Mouse (Mus musculus) frontal cortex, adult (tissue): ENCODE measurements around the gene Cyp2w1.

Experiments
- ATAC-seq: cut with Nextera tagmentation; 2 replicates; pipeline ENCODE4 v1.9.2; 2017; ENCODE audit warnings: mild to moderate bottlenecking, moderate library complexity, mixed read lengths; ENCODE audit not compliant: low TSS enrichment

The Cyp2w1 gene

GRCm38 (mm10) chr5:139364911-139365571 is 12.6 kb downstream of the Cyp2w1 start:
- ATAC-seq = 0 out of 2 replicates have a peak, but pooled peaks have one; percentile 14

GRCm38 (mm10) chr5:139365827-139366226 is 13.4 kb downstream of the Cyp2w1 start:
- no peak for ATAC-seq

- ATAC-seq = no peak
Measured at GRCm38 (mm10) chr5:139366484-139366883, 14.1 kb downstream of the Cyp2w1 start.

GRCm38 (mm10) chr5:139367884-139368458 is 15.6 kb downstream of the Cyp2w1 start:
- peak; percentile 14; the same call in 1 of the 2 replicates for ATAC-seq

- no peak for ATAC-seq
Measured at GRCm38 (mm10) chr5:139368638-139369320, 16.4 kb downstream of the Cyp2w1 start.

- ATAC-seq = no peak
Measured at GRCm38 (mm10) chr5:139370336-139370735, 17.9 kb downstream of the Cyp2w1 start.

- ATAC-seq = no peak
Measured at GRCm38 (mm10) chr5:139371118-139371517, 18.7 kb downstream of the Cyp2w1 start.

GRCm38 (mm10) chr5:139371631-139372401 is 19.4 kb downstream of the Cyp2w1 start:
- ATAC-seq = peak; percentile 77

GRCm38 (mm10) chr5:139373126-139373525 is 20.7 kb downstream of the Cyp2w1 start:
- no peak for ATAC-seq

- ATAC-seq = no peak
Measured at GRCm38 (mm10) chr5:139373889-139374444, 21.6 kb downstream of the Cyp2w1 start.

- no peak for ATAC-seq
Measured at GRCm38 (mm10) chr5:139374841-139375240, 22.4 kb downstream of the Cyp2w1 start.

- no peak for ATAC-seq
Measured at GRCm38 (mm10) chr5:139377468-139378270, 25.3 kb downstream of the Cyp2w1 start, which contains the start of gene Gpr146. Gene Gpr146 (plus strand): TSS chr5:139377697.

- ATAC-seq = no peak
Measured at GRCm38 (mm10) chr5:139378271-139378556, 25.8 kb downstream of the Cyp2w1 start.

GRCm38 (mm10) chr5:139378986-139379629 is 26.7 kb downstream of the Cyp2w1 start:
- no peak for ATAC-seq

- ATAC-seq = no peak
Measured at GRCm38 (mm10) chr5:139379771-139380384, 27.5 kb downstream of the Cyp2w1 start.

GRCm38 (mm10) chr5:139380385-139381248 is 28.2 kb downstream of the Cyp2w1 start:
- ATAC-seq = peak; percentile 39

GRCm38 (mm10) chr5:139381586-139382513 is 29.4 kb downstream of the Cyp2w1 start:
- ATAC-seq = peak; percentile 18; the same call in 1 of the 2 replicates

GRCm38 (mm10) chr5:139382760-139383159 is 30.3 kb downstream of the Cyp2w1 start:
- ATAC-seq = peak; percentile 39
